Mouse (Mus musculus): ENCODE data around the gene Spint4. TPM values are rescaled to one million over a fixed set of nuclear protein-coding genes. Genes with fewer than 3 reads are reported as not detected.

The Spint4 gene
- total RNA-seq, 2 experiments from 2014 or later: not detected

DNA sequence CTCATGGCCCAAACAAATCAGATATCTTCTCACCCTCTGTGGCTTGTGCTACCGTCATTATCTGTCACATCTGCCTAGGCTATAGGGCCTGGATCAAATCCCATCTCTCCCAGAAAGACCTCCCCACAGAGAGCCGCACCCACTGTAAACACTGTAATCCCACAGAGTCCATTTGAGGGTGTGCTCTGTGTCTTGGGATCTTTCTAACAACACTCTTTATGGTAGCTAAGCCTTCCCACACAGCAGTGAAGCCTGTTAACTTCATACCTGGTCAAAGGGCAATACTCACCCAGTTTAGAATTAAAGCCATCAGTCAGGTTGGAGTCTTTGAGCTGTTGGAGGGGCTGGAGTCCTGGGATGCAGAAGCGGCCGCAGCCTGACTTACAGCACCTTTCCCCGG, 33.4 kb downstream of the Spint4 start:
- no peak for DNase-seq (ENCODE audit: low spot score in 2 of 2)

DNA sequence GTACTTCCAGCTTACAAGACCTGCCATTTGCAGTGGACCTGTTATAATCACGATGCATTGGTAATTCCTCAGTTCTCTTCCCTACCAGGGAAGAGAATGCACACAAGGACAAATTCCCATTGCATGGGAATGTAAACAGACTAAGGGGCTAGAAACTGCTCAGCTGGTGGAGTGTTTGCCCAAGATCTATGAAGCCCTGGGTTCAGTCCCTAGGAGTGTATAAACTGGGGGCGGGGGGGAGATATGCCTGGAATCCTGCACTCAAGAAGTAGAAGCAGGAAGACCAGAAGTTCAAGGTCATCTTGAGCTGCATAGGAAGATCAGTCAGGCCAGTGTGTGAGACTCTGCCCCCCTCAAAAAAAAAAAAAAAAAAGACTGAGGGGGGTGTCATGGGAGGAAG, 35.0 kb downstream of the Spint4 start:
- DNase-seq (ENCODE audit: low spot score in 2 of 2): no peak

DNA sequence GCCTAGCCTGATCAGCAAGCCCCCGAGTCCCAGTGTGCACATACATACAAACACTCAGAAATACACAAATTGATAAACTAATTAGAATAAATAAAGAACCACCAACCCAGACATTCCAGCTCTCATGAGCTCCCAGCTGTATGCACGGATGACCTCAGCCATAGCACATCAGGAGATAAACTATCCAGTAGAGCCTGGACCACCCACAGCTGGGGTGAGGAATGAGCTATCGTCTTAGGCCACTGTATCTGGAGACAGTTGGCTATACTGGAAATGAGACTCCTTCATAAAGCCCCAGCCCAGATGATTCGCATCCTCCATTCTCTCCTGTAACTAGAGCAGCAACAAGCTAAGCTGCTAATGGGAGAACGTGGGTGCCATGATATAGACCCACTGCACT, 36.5 kb downstream of the Spint4 start:
- no peak for DNase-seq (ENCODE audit: low spot score in 2 of 2)

DNA sequence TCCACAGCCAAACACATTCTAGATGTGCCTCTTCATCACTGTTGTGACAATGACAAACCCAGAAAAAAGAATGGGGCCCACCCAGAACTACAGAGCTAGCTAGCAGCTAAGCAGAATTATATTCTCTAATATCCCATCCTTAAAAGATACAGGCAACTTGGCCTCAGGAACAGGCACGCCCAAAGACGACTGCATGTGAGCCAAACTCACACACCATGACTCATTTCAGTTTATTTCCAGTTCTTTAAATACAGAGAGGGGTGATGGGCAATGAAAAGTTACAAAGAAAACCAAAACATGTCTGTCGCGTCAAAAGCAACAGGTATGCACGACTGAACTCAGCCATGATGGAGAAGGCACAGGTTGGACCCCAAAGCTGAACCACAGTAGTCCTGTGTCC, 37.1 kb downstream of the Spint4 start:
- DNase-seq (ENCODE audit: low spot score in 2 of 2): no peak

DNA sequence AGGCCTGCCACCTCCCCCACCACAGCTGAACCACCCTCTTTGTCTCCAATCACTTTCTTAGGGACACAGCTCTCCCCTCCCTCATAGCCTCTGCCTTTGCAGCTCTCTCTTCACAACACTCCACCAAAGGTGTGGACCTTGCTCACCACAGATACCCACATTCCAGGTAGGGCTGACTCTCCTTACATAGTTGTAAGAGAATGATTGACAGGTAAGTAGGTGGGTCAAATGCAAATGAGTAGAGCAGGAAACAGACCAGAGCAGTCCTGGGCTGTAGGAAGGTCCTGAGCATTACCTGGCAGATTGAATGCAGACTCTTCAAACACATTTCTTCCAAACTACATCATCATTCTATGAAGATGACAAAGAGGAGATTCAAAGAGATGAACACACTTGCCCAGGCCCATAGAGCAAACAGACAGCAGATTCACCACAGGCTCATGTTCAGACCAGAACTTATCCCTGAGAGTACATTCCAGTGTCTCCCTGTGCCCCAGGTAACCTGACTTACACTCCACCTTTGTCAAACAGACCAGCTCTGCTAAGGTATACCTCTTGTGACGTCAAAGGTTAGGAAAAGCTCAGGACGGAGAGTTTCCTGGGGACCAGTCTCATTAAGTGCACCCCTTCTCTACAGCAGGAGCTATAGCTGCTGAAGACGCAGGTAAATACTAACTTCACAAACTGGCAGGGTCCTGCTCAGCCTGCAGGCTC, 39.2 kb downstream of the Spint4 start:
- DNase-seq (ENCODE audit: low spot score in 2 of 2): no peak

DNA sequence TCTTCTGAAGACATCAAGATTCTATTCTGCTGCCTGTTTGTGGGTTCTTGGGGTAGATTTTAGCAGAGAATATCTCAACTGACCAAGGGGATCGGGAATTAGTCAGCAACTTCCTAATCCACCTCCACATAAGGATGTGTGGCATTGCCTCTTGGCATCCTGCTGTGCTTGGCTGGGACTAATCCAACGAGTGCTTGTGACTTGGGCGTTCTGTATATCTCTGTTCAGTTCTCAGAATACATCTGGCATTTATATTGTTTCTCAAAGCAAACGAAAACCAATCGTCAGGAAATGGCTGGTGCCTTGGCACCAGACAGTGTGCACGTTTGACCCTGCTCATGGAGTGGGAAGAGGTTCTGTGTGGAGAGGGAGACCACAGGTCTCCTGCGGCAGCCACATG, 41.6 kb downstream of the Spint4 start:
- no peak for DNase-seq (ENCODE audit: low spot score in 2 of 2)

DNA sequence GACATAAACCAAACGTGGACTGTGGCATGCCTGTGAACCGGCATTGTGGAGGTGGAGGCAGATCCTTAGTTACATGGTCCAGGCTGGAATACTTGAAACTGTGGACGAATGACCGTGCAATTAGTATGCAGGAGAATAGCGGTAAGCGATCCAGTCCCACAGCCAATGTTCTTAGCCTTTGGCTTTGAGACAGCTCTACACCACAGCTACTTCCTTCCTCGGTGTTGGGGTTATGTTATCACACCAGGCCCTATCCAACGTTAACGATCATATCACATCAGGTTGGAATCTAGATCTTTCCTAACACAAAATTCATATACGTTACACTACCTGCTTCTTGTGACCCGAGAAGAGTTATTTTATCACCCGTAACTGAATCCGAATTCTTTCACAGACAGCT, 46.7 kb downstream of the Spint4 start:
- no peak for DNase-seq (ENCODE audit: low spot score in 2 of 2)

DNA sequence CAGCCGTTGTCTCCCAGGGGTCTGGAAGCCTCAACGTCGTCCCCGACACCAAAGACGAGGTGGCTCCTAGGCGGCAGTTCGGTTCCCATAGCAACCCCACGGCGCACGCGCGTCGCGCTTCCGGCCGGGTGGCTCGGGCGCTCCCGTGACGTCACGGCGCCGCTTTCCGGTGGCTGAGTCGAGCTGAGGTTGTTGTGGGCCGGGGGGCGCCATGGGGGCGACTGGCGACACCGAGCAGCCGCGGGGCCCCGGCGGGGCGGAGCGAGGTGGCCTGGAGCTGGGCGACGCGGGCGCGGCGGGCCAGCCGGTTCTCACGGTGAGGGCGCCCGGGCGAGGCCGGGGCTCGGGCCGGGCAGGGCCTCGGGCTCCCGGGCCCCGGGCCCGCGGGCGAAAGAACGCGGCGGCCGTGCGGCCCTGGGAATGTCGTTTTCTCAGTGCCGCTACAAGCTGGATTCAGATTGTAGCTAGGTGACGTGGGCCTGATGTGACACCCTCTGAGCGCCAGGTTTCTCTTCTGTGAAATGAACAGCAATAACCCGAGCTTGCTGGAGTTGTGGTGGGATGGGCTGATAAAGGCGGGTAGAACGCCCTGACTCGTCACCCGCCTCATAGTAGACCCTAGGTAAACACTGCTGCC, 47.7 kb downstream of the Spint4 start, which contains the start of the genes Wfdc3 and Dnttip1:
Gene Wfdc3, minus strand, starts transcription at position 89 of the 637 bp plus-strand sequence.
Gene Dnttip1, plus strand, starts transcription at position 141 of the 637 bp plus-strand sequence.
- peak; percentile 95 to 96 for DNase-seq (ENCODE audit: low spot score in 2 of 2)

DNA sequence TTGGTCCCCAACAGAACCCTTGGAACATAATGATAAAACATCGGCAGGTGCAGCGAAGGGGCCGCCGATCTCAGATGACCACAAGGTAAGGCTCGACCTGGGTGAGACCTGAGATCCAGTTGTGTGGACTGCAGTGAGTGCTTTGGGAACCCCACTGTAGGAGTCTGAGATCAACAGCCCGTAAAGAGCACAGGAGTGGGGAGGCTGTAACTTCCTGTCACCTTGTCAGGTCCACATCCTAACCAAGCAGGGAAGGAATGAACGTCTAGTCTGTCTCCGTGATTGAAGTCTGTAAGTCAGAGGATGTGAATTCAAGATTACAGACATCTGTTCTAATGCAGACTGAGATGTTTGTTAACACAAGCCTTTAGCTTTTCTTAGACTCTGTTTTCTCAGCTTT, 48.4 kb downstream of the Spint4 start:
- no peak for DNase-seq (ENCODE audit: low spot score in 2 of 2)

DNA sequence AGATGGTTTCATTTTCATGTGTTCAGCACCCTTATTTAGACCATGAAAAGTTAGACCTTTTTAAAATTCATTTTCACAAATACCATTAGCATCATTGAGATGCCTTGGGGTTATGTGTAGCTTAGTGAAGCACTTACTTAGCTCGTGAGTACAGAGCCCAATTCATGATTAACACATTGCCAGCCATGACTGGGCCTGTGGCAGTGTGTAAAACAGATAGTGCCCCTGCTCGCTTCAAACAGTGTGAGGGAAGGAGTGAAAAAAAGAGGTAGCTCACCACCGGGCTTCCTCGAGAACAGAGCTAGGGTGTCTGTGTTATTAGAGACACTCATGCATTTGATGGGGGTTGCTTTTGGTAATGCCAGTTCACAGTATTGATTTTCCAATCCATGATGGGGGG, 49.9 kb downstream of the Spint4 start:
- no peak for DNase-seq (ENCODE audit: low spot score in 2 of 2)

DNA sequence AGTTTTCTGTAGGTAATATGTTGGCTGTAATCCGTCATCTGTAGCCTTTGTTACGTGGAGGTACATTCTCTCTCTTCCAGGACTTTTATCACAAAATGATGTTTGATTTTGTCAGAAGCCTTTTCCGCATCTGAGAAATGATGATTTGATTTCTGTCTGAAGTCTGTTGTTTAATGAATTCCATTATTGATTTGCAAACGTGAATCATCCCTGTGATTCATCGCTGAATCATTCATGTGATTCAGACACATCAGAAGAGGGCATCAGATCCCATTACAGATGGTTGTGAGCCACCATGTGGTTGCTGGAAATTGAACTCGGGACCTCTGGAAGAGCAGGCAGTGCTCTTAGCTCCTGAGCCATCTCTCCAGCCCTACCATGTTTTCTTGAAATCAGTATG, 50.7 kb downstream of the Spint4 start:
- no peak for DNase-seq (ENCODE audit: low spot score in 2 of 2)

Other genes with a start within 250 kb of the Spint4 start
- 10 to 100 TPM; 43.9 to 45.8 TPM for gene Sys1, start 241.5 kb upstream of the Spint4 start, total RNA-seq (2021)
- gene Gm20458, start 237.5 kb upstream of the Spint4 start, total RNA-seq (2021): 10 to 100 TPM in 1 of 2 experiments, 1 to 10 TPM in 1; 4.1 to 17.9 TPM
- gene Trp53tg5, start 224.8 kb upstream of the Spint4 start, total RNA-seq (2021): not detected
- gene Dbndd2, start 212.4 kb upstream of the Spint4 start, total RNA-seq (2021): 10 to 100 TPM; 58.9 to 61.0 TPM
- gene Pigt, start 201.0 kb upstream of the Spint4 start, total RNA-seq (2021): 100 to 1,000 TPM; 106 to 109 TPM
- under 1 TPM in 1 of 2 experiments, not detected in 1; 0.73 TPM for gene Wfdc2, start 136.1 kb upstream of the Spint4 start, total RNA-seq (2021)
- gene Spint3, start 125.0 kb upstream of the Spint4 start, total RNA-seq (2021): not detected
- gene Wfdc6a, start 113.1 kb upstream of the Spint4 start, total RNA-seq (2021): 1 to 10 TPM in 1 of 2 experiments, under 1 TPM in 1; 0.78 to 2.2 TPM
- gene Eppin, start 104.9 kb upstream of the Spint4 start, total RNA-seq (2021): not detected
- not detected for gene Wfdc6b, start 85.0 kb upstream of the Spint4 start, total RNA-seq (2021)
- gene Wfdc8, start 84.9 kb upstream of the Spint4 start, total RNA-seq (2021): not detected
- gene Wfdc16, start 59.7 kb upstream of the Spint4 start, total RNA-seq (2021): not detected
- not detected for gene Wfdc10, start 42.5 kb upstream of the Spint4 start, total RNA-seq (2021)
- not detected for gene Wfdc9, start 41.9 kb upstream of the Spint4 start, total RNA-seq (2021)
- gene Wfdc11, start 24.4 kb upstream of the Spint4 start, total RNA-seq (2021): not detected
- gene Wfdc13, start 13.4 kb upstream of the Spint4 start, total RNA-seq (2021): not detected
- gene Spint5, start 16.8 kb downstream of the Spint4 start, total RNA-seq (2021): not detected
- gene Wfdc3, start 47.4 kb downstream of the Spint4 start, total RNA-seq (2021): 1 to 10 TPM in 1 of 2 experiments, under 1 TPM in 1; 0.87 to 1.4 TPM
- 10 to 100 TPM; 41.9 to 46.0 TPM for gene Dnttip1, start 47.5 kb downstream of the Spint4 start, total RNA-seq (2021)
- 1 to 10 TPM; 6.9 to 8.3 TPM for gene Ube2c, start 71.4 kb downstream of the Spint4 start, total RNA-seq (2021)
- gene Tnnc2, start 81.5 kb downstream of the Spint4 start, total RNA-seq (2021): not detected
- 10 to 100 TPM; 41.3 to 43.6 TPM for gene Snx21, start 87.3 kb downstream of the Spint4 start, total RNA-seq (2021)
- 10 to 100 TPM; 24.1 to 28.6 TPM for gene Acot8, start 106.4 kb downstream of the Spint4 start, total RNA-seq (2021)
- 1 to 10 TPM; 8.9 to 9.4 TPM for gene Zswim3, start 106.6 kb downstream of the Spint4 start, total RNA-seq (2021)
- 10 to 100 TPM; 18.5 to 18.7 TPM for gene Zswim1, start 124.2 kb downstream of the Spint4 start, total RNA-seq (2021)
- 1 to 10 TPM in 1 of 2 experiments, not detected in 1; 1.6 TPM for gene Spata25, start 130.0 kb downstream of the Spint4 start, total RNA-seq (2021)
- gene Ctsa, start 134.4 kb downstream of the Spint4 start, total RNA-seq (2021): 10 to 100 TPM; 70.8 to 76.9 TPM
- gene Neurl2, start 135.0 kb downstream of the Spint4 start, total RNA-seq (2021): 1 to 10 TPM; 3.5 to 4.7 TPM
- 10 to 100 TPM; 72.9 to 79.2 TPM for gene Pltp, start 159.2 kb downstream of the Spint4 start, total RNA-seq (2021)
- gene Pcif1, start 180.8 kb downstream of the Spint4 start, total RNA-seq (2021): 10 to 100 TPM; 45.0 to 50.9 TPM
- gene Zfp335, start 213.3 kb downstream of the Spint4 start, total RNA-seq (2021): 10 to 100 TPM; 24.0 to 24.1 TPM
- gene Mmp9, start 242.3 kb downstream of the Spint4 start, total RNA-seq (2021): 1 to 10 TPM; 2.8 TPM

Data from layer of hippocampus, postnatal 10 days (tissue).